Mouse (Mus musculus) cerebellum, postnatal 36 days (tissue): ENCODE results near the gene Cilp.

Source experiments
- DNase-seq, 2 experiments: peaks; one replicate each; pipeline ENCODE4 v3.0.0; 2021 to 2022; ENCODE audit warnings: mixed read lengths in 2 of 2

The Cilp gene

DNA sequence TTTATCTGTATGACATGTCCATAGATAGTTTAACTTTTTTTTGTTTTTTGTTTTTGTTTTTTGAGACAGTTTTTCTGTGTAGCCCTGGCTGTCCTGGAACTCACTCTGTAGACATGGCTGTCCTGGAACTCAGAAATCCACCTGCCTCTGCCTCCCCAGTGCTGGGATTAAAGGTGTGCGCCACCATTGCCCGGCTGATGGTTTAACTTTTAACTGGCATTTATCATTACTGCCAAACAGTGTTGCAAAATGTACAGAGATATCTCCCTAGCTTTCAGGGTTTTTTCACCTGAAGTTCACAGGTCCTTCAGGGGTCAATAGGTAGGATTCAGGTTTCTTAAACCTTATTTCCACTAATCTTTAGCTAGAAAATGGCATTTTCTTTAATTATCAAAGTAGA lies 32.1 kb downstream of the Cilp start:
- DNase-seq, result no peak

DNA sequence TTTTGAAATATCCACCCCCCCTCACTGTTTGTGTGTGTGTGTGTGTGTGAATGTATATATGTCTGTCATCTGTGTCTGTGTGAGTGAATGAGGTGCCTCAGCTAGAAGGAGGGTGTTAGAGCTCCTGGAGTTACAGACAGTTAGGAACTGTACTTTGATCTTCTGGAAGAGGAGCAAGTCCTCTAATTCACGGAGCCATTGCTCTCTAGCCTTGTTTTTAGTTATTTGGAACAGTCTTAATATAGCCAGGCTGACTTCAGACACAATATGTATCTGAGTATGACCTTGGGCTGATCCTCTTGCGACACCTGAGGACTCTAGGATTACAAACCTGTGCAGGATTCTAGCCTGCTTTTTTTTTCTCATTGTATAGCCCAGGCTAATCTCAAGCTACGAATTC lies 33.8 kb downstream of the Cilp start:
- no peak for DNase-seq

DNA sequence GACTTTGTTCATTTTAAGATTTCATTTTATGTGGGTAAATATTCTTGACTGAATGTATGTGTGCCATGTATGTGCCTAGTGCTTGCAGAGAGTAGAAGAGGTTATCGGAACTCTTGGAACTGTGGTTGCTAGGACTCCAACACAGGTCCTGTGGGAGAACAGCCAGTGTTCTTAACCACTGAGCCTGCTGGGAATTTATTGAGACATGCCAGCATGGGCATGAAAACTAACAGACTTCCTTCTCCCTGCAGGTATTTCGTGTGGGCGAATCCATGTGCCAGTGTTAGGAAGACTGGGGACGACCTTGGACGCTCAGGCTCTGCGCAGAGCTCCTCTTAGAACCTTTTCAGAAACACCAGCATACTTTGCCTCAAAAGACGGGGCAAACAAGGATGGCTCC lies 34.7 kb downstream of the Cilp start:
- no peak for DNase-seq

DNA sequence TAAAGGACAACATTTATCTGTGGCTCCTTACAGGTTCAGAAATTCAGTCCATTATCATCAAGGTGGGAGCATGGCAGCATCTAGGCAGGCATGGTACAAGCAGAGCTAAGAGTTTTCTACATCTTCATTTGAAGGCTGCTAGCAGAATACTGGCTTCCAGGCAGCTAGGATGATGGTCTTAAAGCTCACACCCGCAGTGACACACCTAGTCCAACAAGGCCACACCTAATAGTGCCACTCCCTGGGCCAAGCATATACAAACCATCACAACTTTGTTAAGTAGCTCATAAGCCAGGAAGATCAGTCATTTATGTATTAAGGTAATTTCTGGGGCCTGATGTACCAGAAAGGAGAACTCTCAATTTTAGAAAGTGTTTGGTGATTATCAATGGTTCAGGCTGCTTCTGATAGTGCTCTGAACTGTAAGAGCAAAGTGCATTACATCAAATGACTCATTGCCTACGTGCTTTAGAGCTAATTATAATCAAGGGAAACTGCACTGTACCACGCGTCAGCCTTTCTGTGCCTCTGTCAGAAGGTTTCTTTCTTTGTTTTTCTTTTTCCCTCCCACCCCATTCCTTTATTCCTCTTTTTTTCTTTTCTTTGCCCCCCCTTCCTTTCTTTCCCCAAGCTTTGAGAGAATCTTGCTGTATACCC lies 37.5 kb downstream of the Cilp start:
- no peak for DNase-seq

DNA sequence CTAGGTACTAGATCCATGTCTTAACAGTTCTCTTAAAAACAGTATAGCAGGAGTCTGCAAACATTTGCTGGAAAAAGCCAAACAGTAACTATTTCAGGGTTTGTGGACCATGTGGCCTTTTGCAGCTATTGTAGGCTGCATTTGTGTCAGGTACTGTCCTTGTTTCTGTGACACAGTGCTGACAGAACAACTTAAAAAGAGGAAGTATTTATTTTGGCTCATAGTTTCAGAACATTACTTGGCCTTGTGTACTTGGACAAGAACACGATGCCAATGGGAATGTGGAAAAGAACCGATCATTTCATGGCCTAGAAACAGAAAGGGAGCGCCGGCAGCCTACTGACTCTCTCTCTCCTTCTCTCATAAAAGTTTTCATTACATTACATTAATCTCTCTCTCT lies 38.6 kb downstream of the Cilp start:
- DNase-seq, result no peak

DNA sequence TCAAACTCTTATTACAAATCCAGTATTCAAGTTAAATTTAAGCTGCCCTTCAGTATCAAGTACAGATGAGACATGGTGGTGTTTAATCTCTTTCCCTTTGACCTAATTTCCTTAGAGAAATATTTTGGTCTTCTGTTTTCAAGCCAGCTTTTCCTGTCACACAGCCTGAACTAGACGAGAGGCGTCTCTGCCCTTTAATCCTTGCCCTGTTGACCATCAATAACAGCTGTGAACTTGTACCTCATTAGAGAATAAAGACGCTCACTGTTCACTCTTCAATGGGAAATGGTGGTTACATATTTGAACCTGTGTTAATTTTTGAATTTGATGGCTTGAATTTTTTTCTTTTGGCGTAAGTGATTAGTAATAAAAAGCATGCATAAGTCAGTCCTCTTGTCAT lies 39.3 kb downstream of the Cilp start:
- DNase-seq, result no peak

DNA sequence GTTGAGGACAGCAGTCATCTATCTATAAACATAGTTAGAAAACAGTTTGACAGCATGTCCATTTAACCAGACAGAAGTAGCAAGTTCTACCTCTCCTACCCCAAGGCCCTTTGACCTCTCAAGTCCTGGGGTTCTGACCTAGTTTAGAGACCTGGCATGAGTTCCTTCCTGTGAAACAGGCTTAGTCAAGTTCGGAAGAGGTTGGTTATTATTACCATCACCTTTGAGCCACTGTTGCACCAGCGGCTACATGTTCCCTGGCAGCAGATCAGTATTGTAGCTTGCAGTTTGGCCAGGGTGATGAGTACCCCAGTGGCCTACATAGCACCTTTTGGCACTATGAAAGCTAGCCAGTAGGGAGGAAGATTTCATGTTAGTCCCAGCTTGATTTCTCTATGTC lies 41.7 kb downstream of the Cilp start:
- no peak for DNase-seq

DNA sequence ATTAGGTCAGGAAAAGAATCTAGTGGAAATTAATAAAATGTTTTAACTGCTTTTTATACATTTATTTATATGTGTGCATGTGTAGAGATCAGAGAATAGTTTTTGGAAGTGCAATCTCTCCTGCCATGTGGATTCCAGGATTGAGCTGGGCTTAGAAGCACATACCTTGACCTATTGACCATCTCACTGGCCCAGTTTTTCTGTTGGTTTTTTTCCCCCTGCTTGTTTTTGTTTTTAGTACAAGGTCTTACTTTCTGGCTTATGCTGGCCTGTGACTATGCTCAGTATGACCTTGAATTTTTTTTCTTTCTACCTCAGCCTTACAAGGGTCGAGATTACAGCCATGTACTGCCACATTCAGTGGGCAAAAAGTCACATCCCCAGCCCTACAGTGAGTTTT lies 43.0 kb downstream of the Cilp start:
- no peak for DNase-seq

DNA sequence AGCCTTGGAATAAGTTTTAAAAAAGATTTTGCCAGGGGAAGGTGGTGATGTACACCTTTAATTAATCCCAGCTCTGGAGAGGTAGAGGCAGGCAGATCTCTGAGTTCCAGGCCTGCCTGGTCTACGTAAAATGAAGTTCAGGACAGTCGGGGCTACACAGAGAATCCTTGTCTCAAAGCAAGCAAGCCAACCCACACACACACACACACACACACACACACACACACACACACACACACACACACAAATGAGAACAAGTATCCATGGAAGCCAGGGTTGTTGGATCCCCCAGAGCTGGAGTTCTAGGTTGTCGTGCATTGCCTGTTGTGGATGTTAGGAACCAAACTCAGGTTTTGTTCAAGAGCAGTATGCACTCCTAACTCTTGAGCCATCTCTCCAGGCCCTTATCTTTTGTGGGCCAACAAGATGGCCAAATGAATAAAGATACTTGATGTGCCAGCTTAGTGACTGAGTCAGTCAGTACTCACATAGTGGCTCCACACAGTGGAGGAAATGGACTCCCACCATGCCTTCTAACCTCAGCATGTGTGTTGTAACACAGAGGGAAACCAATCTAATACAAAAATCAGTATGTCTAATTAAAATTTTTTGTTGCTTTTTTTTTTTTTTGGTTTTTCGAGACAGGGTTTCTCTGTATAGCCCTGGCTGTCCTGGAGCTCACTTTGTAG lies 47.8 kb downstream of the Cilp start:
- no peak for DNase-seq

DNA sequence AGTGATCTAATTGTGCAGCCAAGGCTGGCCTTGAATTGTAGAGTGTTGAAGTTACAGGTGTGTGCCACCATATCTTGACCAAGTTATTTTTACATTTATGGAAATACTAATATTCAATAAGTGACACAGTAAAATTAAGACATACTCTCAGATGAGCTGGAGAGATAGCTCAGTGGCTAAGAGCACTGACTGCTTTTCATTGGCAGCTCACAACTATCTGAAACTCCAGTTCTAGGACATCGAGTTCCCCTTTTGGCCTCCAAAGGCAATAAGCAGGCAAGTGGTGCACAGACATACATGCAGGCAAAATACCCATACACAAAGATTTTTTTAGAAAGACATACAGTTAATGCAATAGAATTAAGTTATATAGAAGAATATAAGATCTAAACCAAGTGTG lies 48.9 kb downstream of the Cilp start:
- DNase-seq, result no peak

DNA sequence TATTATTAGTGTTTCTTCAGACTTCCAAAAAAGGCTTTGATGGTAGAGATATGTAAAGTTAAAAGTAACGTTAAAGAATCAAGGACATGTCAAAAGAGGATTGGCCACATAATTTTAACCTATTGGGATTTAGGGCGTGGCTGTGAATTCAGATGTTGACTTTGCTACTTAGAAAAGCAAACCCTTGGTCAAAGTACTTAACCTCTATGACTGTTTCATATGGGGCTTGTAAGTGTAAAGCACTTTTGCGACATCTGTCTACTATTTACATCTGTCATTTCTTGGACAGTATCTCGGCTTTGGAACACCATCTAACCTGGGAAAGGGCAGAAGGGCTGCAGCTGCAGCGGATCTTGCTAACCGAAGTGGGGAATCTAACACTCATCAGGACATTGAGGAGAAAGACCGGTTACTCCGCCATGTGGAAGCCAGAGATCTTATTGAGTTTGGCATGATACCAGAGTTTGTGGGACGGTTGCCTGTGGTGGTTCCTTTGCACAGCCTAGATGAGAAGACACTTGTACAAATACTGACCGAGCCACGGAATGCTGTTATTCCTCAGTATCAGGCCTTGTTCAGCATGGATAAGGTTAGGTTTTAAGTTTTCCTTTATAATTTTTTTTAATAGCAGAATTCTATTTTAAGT lies 57.4 kb downstream of the Cilp start:
- DNase-seq, result no peak

DNA sequence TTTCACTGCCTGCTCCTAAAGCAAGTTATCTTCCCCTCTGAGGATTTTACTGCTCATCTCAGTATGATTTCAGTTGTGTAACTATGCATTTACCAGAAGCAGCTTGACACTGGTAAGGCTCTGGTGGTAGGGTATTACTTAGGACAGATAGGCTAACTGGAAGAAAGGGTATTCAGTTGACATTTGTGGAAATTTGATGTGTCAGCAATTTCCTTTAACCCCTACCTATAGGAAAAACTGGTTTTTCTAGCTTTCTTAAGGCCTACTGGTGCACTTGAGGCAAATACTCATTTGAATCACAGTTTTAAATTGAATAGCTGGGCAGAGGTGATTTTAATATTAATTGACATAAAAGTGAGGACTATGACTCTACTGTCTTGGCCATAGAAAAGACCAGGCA lies 61.0 kb downstream of the Cilp start:
- DNase-seq, result no peak

DNA sequence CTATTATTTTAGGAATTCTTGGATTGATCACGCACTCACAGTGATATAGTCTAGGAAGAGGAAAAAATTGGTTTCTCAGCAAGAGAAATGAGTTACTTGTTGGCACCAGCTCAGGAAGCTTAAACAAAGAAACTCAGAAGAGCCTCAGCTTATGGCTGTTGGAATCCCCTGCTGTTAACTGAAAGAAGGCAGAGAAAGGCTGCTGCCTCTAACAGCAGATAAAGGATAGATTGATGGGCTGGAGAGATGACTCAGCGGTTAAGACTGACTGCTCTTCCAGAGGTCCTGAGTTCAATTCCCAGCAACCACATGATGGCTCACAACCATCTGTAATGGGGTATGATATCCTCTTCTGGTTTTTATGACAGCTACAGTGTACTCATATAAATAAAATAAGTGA lies 62.4 kb downstream of the Cilp start:
- DNase-seq, result no peak
